Mouse (Mus musculus): ENCODE measurements around the gene Tppp3.

DNA sequence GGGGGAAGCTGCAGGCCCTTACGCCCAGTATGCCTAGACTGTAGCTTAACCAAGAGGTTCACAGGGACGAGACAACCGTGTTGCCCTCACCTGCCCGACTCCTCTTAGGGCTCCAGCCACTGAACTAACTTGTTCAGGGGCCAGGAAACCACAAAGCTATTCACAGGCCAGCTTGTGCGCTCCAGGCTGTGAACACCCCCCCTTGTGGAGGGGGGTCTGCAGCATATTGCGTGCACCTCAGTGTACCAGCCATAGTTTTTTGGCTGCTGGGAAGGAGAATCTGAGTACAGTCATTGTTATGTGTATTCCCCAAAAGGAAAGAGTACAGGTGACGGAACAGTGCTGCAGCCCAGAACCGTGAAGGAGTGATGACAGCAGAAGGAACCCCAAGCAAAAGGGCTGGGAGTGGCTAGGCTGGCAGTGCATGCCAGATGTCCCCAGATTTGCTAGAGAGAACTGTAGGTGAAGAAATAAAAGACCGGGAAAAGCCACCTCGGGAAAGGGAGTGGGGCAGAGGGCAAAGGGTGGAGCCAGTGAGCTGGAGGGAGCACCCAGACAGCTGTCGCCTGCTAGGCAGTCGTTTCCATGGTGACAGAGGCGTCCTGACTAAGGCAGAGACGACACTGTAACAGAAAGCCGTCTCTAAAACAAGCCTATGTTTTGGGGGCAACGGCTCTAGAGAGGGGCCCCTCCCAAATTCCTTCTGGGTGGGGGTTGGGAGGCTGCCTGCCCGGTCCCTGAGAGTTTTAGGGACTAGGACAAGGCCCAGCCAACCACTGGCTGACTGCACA, 2.7 kb upstream of the Tppp3 start:
- TF ChIP-seq POLR2A (IDR thresholded peaks at IDR 0.05; ENCODE audit: insufficient read depth, low read depth, low read length): no peak
- no peak for TF ChIP-seq CTCF (IDR thresholded peaks at IDR 0.05)
